8 mouse cellular contexts compared by ENCODE assay signal in genomic region chr2:173159354-173160311, GRCm38 (mm10). TPM values are rescaled to one million over a fixed set of nuclear protein-coding genes. Genes with fewer than 3 reads are reported as not detected.
DNase-seq lines count a peak whose midpoint lies in the region; ATAC-seq lines count a peak whose summit lies in the region.

No protein-coding gene starts in this region.

- no peaks in the 10 kb centered on the region for H3K27me3 ChIP-seq in midbrain, embryonic 10.5 days (ENCODE audit: low read depth, poor library complexity, severe bottlenecking)

- H3K9me3 ChIP-seq in midbrain, embryonic 10.5 days (replicated peaks): no peaks in the 10 kb centered on the region

- intact Hi-C loops in left cerebral cortex, postnatal 14 days (cut with DNase I): no loop called here

- H3K27ac ChIP-seq in midbrain, embryonic 10.5 days (replicated peaks): peak overlapping the region; percentile 67; the same call in 1 of the 2 replicates

- DNase-seq in frontal cortex, postnatal 25 days (ENCODE audit: low spot score in 2 of 2): no peak
- DNase-seq in adrenal gland, adult (ENCODE audit: inconsistent age in 2 of 2, low spot score in 1 of 2): peak; percentile 61 to 89
- peak; percentile 66 for DNase-seq in left cerebral cortex, postnatal 14 days (ENCODE audit: low spot score in 2 of 2)
- DNase-seq in midbrain, embryonic 10.5 days (ENCODE audit: low spot score): peak; percentile 75
- DNase-seq in spleen, postnatal 36 days (ENCODE audit: low spot score in 2 of 2): peak; percentile 40 to 47

- 57% methylated on average over 24 of the region's 24 CpGs for WGBS in midbrain, embryonic 10.5 days

- peak; percentile 81 for ATAC-seq in frontal cortex, adult (ENCODE audit: low TSS enrichment)
- ATAC-seq in erythroid progenitor cell, adult 5-6 weeks (replicated peaks; ENCODE audit: low FRiP score, poor library complexity, severe bottlenecking): 0 out of 2 replicates have a peak, but pooled peaks have one; percentile 67
- peak; percentile 82 to 89 for ATAC-seq in hematopoietic stem cell, adult 5-6 weeks (replicated peaks in 1 of 2; ENCODE audit: insufficient read depth in 1 of 2, low FRiP score in 2 of 2, low TSS enrichment in 1 of 2, low read depth in 1 of 2, poor library complexity in 2 of 2, severe bottlenecking in 2 of 2)

- H3K4me3 ChIP-seq in midbrain, embryonic 10.5 days: no peak overlapping the region

- H3K36me3 ChIP-seq in midbrain, embryonic 10.5 days: no peaks in the 10 kb centered on the region

- H3K4me1 ChIP-seq in midbrain, embryonic 10.5 days: peaks cover 13% of the 10 kb centered on the region

RNA-seq across cellular contexts. Expression of gene Pck1, which starts 6.8 kb away (rescaled TPM):
- total RNA-seq in erythroid progenitor cell, adult 5-6 weeks (2015; ENCODE audit: low replicate concordance): 2.9 TPM in 1 of 2 replicates, not detected in the other
- 0.26 and 1.9 TPM in 2 replicates for total RNA-seq in erythroid progenitor cell, adult 5-6 weeks (2017; ENCODE audit: low replicate concordance)
- total RNA-seq in hematopoietic stem cell, adult 5-6 weeks (2017): not detected in 2 replicates
- not detected for total RNA-seq in left cerebral cortex, postnatal 14 days (2021)
- not detected in 2 replicates for polyA plus RNA-seq in midbrain, embryonic 10.5 days (2016; fragmentation: Nextera tagmentation; extraction: Ambion mirVana)

RNA-seq across cellular contexts. Expression of gene Ctcfl, which starts 40.3 kb away (rescaled TPM):
- not detected in 2 replicates for total RNA-seq in erythroid progenitor cell, adult 5-6 weeks (2015; ENCODE audit: low replicate concordance)
- not detected in 2 replicates for total RNA-seq in erythroid progenitor cell, adult 5-6 weeks (2017; ENCODE audit: low replicate concordance)
- not detected in 2 replicates for total RNA-seq in hematopoietic stem cell, adult 5-6 weeks (2017)
- total RNA-seq in left cerebral cortex, postnatal 14 days (2021): not detected
- 0.07 and 0.11 TPM in 2 replicates for polyA plus RNA-seq in midbrain, embryonic 10.5 days (2016; fragmentation: Nextera tagmentation; extraction: Ambion mirVana)

RNA-seq across cellular contexts. Expression of gene Zbp1, which starts 59.1 kb away (rescaled TPM):
- total RNA-seq in erythroid progenitor cell, adult 5-6 weeks (2015; ENCODE audit: low replicate concordance): 2.2 TPM in 1 of 2 replicates, not detected in the other
- total RNA-seq in erythroid progenitor cell, adult 5-6 weeks (2017; ENCODE audit: low replicate concordance): 1.2 and 9.6 TPM in 2 replicates
- total RNA-seq in hematopoietic stem cell, adult 5-6 weeks (2017): 4.6 and 12.5 TPM in 2 replicates
- not detected for total RNA-seq in left cerebral cortex, postnatal 14 days (2021)
- 0.28 and 0.43 TPM in 2 replicates for polyA plus RNA-seq in midbrain, embryonic 10.5 days (2016; fragmentation: Nextera tagmentation; extraction: Ambion mirVana)

Comparison
In these comparisons a context has a peak if more than half of its experiments do, and no peak if none do; other contexts are left out.
1. DNase-seq: peak in adrenal gland, adult (2 of 2), left cerebral cortex, postnatal 14 days (2 of 2), midbrain, embryonic 10.5 days (single experiment) and spleen, postnatal 36 days (2 of 2); none in frontal cortex, postnatal 25 days (0 of 2).
2. Peak in every context shown above with its lines, with median percentiles within 50 percentile points of each other: ATAC-seq.